Mouse (Mus musculus) ES-Bruce4 (cell line): ENCODE measurements around the gene Astl.

Experiments
- CTCF ChIP-seq: IDR thresholded peaks from one replicate; pipeline ENCODE4 v1.8.1; 2011; ENCODE audit warnings: low read depth, low read length
- EP300 ChIP-seq: IDR thresholded peaks from 2 replicates; pipeline ENCODE4 v1.6.1; 2011; ENCODE audit warnings: low read depth, low read length; ENCODE audit not compliant: insufficient read depth

DNA sequence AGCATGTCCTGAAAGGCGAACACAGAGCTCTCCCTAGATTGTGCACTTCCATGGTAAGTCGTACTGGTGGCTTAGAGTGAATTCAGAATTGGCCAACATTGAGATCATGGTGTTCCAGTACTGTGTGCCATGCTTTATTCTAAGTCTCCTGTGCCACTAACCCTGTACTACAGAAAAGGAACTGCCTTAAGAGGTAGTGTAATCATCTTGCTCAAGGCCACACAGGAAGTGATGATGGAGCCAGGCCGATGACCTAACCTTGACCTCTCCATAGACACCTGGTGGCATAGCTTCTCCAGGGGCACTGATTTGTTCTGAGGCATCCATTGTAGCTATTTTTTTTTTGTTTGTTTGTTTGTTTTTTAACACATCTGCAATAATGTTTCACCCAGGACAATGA, 36.6 kb upstream of the Astl start:
- TF ChIP-seq CTCF = no peak
- TF ChIP-seq EP300 = no peak
